Mouse (Mus musculus) left cerebral cortex, postnatal 14 days (tissue): ENCODE data around the gene Cubn. TPM values are rescaled to one million over a fixed set of nuclear protein-coding genes. Genes with fewer than 3 reads are reported as not detected.

Experiments used
- DNase-seq, 2 experiments: peaks; one replicate each; pipeline ENCODE4 v3.0.0; 2021 to 2022; ENCODE audit warnings: low spot score in 2 of 2, mixed read lengths in 1 of 2
- intact Hi-C: fragments of 180-260 bp; cut with DNase I; formaldehyde crosslinking; loops from one replicate; pipeline ENCODE4 v1.15.1; 2025
- total RNA-seq, 2 experiments: library from RNA; stranded (reverse); gene quantifications; 2 replicates each; pipeline ENCODE4 v1.2.3; 2021

The Cubn gene
- total RNA-seq, 2 experiments from 2014 or later = 0.36 to 0.48 TPM

GRCm38 (mm10) chr2:13372825-13373224 lies 118.8 kb downstream of the Cubn start:
- DNase-seq = no peak
- intact Hi-C loops = no loop called here

DNA sequence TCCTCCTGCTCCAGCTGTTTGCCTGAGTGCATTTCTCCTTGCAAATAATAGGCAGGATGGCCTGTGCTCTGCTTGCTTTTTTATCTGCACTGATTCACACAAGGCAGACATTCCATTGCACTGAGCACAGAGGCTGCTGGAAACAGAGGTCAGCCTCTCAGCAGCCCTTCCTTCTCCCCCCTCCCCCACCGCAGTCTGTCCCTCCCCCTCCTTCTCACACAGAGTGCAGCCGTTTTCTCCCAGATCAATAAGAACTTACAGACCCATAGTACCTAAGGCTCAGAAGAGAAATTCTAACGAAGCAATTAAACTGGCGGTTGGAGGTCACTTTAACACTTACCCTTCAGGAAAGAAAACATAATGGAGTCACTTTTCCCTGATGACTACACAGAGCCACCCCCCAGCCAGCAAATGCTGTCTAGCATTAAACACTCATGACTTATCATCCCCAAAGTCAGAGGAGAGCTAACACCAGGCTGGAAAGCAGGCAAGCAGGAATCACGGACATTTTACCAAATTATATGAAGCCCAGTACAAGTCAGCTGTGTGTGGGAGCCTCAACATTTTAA lies 119.3 kb downstream of the Cubn start:
- DNase-seq = no peak
- intact Hi-C loops = no loop called here

DNA sequence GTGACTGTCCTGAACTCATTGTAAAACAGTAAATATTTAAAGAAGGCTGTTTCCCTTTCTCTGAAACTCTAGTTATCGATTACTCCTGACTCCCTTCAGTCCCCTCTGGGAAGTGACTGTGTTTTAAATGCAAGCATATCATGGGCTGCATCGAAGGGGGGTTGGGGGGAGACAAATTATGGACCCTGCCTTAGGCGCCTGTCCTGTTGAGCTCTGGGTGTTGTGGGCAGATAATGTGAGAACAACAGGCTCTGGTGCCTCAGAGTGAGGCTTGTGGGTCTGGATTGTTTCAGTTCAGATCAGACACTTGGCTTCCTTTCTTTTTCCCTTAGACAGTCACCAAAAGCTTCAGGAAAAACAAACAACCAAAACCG lies 119.8 kb downstream of the Cubn start:
- intact Hi-C loops = no loop called here
- no peak for DNase-seq

DNA sequence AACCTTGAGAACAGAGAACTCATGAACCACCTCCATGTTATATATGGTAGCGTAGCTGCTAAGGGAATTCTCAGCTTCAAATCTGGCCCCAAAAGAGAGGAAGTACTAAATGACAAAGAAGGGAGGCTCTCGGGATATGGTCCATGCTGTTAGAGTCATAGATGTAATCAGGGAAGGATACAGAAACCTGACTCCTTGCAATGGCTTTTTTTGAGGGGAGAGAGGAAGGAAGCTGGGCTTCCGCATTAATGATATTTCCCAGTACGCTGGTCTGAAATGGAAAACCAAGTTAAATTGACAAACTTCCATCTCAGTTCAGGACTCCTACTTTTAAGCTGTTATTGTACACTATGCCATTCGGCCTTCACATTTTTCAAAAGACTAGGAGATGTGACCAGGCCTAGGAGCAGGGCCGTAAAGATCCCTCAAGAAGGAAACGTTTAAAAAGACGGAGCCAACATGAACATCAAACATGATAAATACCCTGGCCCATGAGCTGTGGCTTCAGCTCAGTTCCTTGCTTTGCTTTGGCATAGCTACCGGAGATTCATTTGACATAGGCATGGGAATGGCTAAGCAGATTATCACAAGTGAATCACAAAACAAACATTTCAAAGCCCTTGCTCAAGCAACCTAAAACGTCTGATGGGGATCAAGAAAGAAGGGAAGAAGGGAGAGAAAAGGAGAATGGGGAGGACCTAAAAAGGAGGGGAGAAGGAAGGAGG lies 120.4 kb downstream of the Cubn start:
- no peak for DNase-seq
- intact Hi-C loops = no loop called here

DNA sequence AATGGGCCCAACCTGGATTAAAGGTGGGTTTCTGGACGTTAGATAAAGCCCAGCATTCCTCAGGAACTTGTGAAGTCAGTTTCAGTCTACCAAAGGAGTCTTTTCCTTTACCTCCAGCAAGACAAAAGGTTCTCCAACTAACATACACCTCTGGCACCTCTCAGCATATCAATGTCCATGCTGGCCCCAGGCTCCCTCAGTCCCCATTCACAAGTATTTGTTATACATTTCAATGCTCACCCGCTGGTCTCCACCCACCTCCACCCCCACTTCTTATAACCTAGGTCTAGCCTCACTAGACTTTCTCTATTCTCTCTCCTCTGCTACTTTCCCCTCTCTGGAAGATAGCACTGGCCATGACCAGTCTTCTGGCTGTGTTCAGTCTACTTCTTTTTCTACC lies 121.1 kb downstream of the Cubn start:
- no peak for DNase-seq
- intact Hi-C loops = no loop called here

DNA sequence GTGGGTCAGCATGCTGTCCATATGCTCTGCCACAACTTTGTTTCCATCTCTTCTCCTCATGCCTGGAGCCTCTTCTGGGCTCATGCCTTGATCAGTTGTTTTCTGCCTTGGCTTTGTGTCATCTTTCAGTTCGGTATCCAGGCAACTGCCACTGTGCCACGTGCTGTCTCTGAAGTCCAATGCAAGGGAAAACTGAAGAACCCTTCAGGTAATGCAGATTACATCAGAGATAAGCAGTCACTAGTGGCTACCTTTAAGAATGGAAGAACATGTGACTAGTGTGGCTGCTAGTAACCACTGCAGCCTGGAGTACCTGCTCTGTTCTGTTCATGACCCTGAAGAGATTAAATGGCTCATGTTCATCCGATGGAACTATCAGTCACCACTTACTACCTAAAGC lies 123.1 kb downstream of the Cubn start:
- no peak for DNase-seq
- intact Hi-C loops = no loop called here

- intact Hi-C loops = no loop called here
- DNase-seq = no peak
These were observed 133.6 kb downstream of the Cubn start for GRCm38 (mm10) chr2:13357885-13358552.

DNA sequence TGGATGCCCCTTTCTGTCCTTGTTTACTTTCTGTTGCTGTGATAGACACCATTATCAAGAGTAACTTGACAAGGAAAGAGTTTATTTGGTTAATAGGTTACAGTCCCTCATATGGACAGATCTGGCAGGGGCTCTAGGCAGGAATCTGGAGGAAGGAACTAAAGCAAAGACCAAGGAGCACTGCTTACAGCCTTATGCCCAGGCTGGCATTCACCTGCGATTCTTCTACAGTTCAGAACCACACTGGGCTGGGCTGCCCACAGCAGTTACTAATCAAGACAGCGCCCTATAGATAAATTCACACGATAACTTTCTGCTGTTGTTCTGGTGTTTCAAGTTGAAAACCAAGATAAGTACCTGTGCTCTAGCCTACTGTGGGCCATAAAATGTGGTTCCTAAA lies 138.8 kb downstream of the Cubn start:
- intact Hi-C loops = no loop called here
- no peak for DNase-seq

GRCm38 (mm10) chr2:13352112-13352728 lies 139.4 kb downstream of the Cubn start:
- intact Hi-C loops = no loop called here
- DNase-seq = no peak

DNA sequence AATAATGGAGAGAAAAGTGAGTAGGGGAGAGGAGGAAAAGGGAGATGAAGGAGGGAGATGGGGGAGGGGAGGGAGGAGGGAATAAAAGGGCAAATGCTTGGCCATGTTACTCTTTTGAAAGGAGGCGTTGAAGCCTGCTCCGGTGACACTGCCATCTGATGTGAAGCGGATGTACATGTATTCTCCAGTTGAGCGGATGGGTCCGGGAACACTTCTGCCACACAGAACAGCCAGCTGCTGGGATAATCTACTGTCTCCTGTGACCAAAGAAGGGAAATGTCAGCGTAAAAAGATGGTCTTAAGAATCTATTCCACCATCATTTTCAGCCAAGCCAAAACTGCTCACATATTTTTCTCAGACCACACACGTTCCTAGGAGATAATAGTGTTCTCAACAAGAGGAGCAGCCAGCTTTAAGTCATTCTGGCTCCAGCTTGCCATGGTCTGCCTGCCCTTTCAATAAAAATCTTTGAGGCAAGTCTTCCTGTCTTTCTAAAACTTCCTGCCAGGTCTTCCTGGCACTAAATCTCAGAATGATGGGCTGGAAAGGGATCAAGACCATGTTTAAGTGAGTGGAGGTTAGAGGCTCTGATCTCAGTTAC lies 149.2 kb downstream of the Cubn start:
- intact Hi-C loops = no loop called here
- DNase-seq = no peak

DNA sequence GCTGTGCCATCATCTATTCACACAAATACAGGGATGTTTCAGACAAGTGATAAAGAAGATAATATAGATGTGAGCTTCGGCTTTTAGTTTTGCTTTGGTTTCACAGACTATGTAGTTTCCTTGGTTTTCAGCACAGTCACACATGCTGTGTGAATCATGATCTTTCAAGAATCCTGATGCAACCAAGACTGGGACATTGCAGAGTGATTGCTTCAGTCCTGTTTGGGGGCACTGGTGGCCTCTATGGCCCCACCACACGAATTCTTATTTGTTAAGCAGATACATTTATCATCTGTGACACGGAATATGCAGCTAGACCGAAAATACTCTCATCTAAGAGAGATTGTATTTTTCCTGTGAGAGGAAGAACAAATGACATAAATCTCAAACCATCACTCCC lies 156.2 kb downstream of the Cubn start:
- intact Hi-C loops = no loop called here
- DNase-seq = no peak

GRCm38 (mm10) chr2:13329754-13330417 lies 161.7 kb downstream of the Cubn start:
- no peak for DNase-seq
- intact Hi-C loops = no loop called here

- DNase-seq = no peak
- intact Hi-C loops = no loop called here
These were observed 188.2 kb downstream of the Cubn start for GRCm38 (mm10) chr2:13303376-13303775.

DNA sequence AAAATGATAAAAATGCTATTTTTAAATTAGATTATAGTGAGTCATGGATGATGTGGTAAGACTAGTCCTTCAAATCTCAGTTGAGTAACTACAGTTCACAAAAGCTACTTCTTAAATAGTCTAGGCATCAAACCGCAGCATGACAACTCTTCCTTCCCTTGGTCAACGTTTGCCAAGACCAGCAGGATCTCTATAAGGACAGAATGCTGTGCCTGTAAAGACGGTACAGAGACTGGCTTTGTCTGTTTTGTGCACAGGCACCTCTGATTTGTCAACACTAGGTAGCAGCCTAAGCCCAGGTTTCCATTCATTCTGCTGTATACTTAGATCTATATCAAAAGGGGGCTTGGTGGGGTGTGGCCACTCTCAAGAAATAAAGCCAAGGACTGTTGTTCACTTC lies 192.6 kb downstream of the Cubn start:
- intact Hi-C loops = loop anchor here (2.0 kb wide), 1 partner anchor 276 kb away; no protein-coding TSS in a partner anchor
- DNase-seq = peak; percentile 29 to 39

DNA sequence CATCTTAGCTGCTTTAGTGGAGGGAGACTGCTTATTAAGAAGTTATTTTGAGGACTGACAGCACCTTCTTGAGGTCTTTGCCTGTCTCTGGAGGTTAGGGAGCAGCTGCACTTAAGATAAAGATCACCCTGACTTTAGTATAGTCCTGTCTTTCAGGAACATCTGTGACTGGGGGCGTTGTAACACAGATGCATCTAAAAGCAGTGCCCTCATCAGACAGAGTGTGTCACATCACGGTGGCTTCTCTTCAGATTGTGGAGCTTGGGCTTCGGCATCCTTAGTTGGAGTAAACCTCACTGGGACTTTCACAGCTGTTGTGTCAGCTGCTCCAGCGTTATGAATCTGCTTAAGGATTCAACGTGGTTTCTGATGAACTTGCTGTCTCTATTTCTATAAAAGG lies 193.9 kb downstream of the Cubn start:
- intact Hi-C loops = loop anchor here (2.0 kb wide), 1 partner anchor 277 kb away; no protein-coding TSS in a partner anchor
- peak; percentile 6 to 14 for DNase-seq

- intact Hi-C loops = loop anchor here (5.0 kb wide), 2 partner anchors 307 to 647 kb away; no protein-coding TSS in a partner anchor
- peak in 1 of 2 experiments; percentile 77 for DNase-seq
These were observed 201.0 kb downstream of the Cubn start for GRCm38 (mm10) chr2:13290661-13291060.

DNA sequence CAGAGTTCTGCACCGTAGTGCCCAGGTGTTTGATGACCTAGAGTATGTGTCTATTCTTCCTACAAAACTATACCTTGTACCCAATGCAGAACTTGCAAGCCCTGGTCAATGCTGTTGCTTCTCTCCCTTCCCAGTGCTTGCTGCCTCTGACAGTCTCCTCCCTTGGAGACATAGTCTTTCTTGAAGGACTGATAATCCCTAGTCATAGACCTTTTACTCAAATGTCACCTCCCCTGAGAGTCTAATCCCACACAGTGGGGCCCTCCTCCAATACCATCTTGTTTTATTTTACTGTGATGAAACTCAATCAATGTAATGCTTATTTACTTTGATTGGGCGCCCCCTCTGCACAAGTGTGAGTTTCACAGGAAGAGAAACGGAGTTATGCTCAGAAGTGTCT lies 201.5 kb downstream of the Cubn start:
- intact Hi-C loops = loop anchor here (5.0 kb wide), 2 partner anchors 307 to 647 kb away; no protein-coding TSS in a partner anchor
- no peak for DNase-seq

DNA sequence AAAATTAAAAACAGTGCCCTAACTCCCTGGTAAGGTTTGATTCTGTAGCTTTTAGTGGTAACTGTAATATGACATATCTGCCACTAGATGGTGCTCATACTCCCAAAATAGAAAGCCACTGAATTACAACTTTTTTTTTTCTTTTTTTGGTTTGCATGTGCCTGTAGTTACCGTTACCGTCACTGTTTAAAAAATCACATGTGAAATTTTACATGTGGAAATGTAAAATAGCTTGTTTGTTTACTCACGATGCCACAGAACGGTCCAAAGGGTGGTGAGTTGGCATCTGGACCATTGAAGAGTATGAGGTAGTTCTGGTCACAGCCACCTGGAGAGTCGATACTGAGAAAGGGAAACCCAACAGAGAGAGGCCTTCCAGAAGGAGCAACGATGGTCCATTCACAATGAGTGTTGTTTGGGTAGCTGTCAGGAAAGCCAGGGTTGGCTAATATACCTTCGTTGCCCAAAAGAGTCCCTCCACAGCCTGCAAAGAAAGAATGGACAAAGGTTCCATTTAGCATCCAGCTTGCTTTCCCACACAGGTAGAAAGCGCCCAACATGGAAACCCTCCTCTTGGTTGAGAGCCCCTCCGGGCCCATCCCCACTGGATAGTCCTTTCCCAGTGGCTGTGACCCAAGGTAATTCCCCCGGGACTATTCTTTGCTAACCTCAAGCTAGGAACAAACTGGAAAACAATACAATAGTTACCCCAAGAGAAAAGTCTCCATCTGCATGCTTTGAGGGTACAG lies 213.3 kb downstream of the Cubn start:
- intact Hi-C loops = loop anchor here (10.0 kb wide), 1 partner anchor 867 kb away; no protein-coding TSS in a partner anchor
- DNase-seq = no peak

DNA sequence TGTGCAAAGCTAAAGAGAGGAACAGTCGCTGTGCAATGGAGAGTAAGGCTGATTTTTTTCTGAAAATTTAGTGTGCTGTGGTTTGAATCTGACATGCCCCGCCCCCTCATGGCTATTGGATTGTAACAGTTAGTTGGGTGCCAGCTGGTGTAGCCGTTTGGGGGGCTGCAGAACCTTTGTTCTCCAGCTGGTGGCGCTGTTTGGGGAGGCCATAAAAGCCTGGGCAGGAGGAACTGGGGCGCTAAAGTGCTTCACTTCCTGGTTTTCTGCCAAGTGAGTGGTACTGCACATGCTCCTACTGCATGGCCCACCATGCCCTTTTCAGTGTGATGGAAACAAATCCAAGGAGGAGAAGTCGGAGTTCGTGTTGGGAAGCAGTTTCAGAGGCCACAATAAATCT lies 215.7 kb downstream of the Cubn start:
- intact Hi-C loops = loop anchor here (10.0 kb wide), 1 partner anchor 869 kb away; no protein-coding TSS in a partner anchor

More for the DNA sequence above, 215.7 kb downstream of the Cubn start:
- no peak for DNase-seq
